Mouse (Mus musculus): ENCODE data around the gene Vapb.

DNA sequence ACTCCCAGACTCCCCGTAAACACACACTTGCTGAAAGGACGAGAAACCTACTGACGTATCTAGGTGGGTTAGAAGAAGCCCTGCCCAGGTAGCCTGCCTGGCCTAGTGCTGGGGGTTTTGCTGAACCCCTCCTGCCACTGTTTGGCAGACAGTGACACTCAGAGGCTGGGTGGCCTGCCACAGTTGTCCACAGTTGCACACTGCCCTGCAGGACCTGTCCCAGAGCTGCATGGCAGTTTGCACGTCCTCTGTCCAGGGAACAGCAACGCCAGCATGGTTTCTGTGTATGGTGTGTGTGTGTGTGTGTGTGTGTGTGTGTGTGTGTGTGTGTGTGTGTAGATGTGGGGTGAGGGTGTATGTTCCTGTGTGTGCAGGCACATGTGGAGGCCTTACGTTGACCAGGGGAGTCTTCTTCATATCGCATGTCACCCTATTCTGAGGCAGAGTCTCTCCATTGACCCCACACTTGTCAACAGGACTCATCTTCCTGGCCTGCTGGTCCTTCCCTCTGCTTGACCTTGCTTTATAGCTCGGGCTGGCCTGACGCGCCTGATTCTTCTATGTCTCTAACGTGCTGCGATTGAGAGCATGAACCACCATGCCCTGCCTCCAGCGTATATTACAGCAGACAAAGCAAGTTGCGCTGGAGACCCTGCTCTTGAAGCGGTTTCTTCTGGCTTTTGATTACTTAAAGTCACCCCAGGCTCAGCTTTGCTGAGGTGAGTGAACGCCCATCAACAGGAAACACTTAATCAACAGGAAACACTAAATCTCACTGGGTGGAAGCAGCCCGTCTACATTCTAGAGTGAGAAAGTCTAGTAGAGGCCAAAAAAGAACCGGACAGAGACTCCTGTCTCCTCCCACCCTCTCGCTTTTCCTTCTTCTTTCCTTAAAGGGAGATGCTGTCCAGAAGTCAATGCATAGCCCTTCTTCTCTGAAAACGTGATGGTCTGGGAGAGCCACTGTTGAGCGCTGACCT, 57.5 kb downstream of the Vapb start:
- TF ChIP-seq TAL1 (IDR thresholded peaks at IDR 0.05; ENCODE audit: low read length) (no peak), GATA1 (IDR thresholded peaks at IDR 0.05; ENCODE audit: low read length) (no peak)

Measured in erythroblast, embryonic 14.5 days (primary cell).